Mouse (Mus musculus): ENCODE measurements at regions not wholly inside any gene's neighbourhood (a gene's known extent, or its start where the extent isn't known, plus 50 kb on each side); places are given as distances from the start of the nearest gene placed in this dataset.

DNA sequence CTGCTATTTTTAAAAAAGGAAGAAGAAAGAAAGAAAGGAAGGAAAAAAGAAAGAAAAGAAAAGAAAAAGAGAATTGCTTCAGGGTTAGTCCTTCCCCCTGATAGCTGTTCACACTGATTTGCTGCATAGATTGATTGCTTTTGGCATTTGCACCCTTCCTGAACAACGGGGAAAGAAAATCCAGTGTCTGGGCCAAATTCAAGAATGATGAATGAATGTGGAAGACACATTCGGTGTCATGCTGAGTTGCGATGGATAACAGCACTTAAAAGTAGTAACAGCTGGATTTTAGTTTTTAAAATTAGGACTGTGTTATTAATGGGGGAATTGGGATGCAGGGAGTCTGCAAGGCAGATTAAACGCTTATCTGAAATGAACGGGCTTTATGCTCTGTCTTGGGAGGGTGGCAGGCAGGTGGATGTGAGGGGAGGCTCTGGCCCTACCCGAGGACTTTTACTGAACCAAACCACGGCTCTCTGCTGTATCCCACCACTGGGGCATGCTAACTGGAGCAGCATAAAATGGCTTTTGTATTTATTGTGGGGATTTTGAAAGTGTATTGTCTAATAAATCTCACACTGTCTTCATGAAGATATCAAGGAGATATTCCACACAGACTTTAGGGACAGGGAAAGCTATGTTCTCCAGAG, 114.4 kb downstream of the Lca5 start:
- no peak overlapping the region for H3K4me3 ChIP-seq (ENCODE audit: low read depth, low read length)
- ATAC-seq, result 0 out of 2 replicates have a peak, but pooled peaks have one; percentile 51
- no peak overlapping the region for H3K9ac ChIP-seq (ENCODE audit: low read length)
- no peak overlapping the region for H3K4me2 ChIP-seq (ENCODE audit: low read length)
- DNase-seq (ENCODE audit: low spot score), result no peak
- no peaks in the 10 kb centered on the region for H3K27me3 ChIP-seq (replicated peaks; ENCODE audit: control insufficient read depth, insufficient read depth, low read length)
- 41% methylated on average over 7 of the region's 7 CpGs for WGBS
- H3K4me1 ChIP-seq (ENCODE audit: control insufficient read depth, insufficient read depth, low read length), result peaks cover 8% of the 10 kb centered on the region
- peak overlapping the region; percentile 30; the same call in 1 of the 2 replicates for H3K27ac ChIP-seq (ENCODE audit: low read depth, low read length)
- no peaks in the 10 kb centered on the region for H3K9me3 ChIP-seq (replicated peaks; ENCODE audit: control insufficient read depth, low read length)
- H3K36me3 ChIP-seq (ENCODE audit: control insufficient read depth, insufficient read depth, low read length), result no peaks in the 10 kb centered on the region

DNA sequence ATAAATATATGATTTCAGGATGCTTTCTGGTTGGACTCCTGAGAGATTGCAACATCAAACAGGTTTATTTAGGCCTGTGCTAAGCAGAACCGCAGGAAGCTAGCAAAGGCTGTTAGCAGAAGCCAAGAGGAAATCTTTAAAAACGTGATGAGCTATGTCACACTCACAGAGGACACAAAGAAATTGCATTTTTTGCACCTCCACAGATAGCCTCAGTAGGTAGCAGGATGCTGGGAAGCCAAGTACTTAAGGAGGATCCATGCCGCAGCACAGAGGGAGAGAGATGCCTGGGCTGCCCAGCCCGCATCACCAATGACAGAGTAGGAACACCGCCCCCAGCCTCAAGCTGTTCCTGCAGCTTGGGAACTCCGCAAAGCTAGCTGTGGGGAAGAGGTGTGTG, 115.0 kb downstream of the Lca5 start:
- H3K36me3 ChIP-seq (ENCODE audit: control insufficient read depth, insufficient read depth, low read length), result no peaks in the 10 kb centered on the region
- H3K27me3 ChIP-seq (replicated peaks; ENCODE audit: control insufficient read depth, insufficient read depth, low read length), result no peaks in the 10 kb centered on the region
- H3K4me2 ChIP-seq (ENCODE audit: low read length), result no peak overlapping the region
- DNase-seq (ENCODE audit: low spot score), result peak; percentile 75
- peaks cover 8% of the 10 kb centered on the region for H3K4me1 ChIP-seq (ENCODE audit: control insufficient read depth, insufficient read depth, low read length)
- ATAC-seq, result peak; percentile 95
- peak overlapping the region; percentile 35; the same call in 1 of the 2 replicates for H3K9ac ChIP-seq (ENCODE audit: low read length)
- no peak overlapping the region for H3K27ac ChIP-seq (ENCODE audit: low read depth, low read length)
- WGBS, result 11% methylated on average over 6 of the region's 6 CpGs
- H3K9me3 ChIP-seq (replicated peaks; ENCODE audit: control insufficient read depth, low read length), result no peaks in the 10 kb centered on the region
- H3K4me3 ChIP-seq (ENCODE audit: low read depth, low read length), result no peak overlapping the region

DNA sequence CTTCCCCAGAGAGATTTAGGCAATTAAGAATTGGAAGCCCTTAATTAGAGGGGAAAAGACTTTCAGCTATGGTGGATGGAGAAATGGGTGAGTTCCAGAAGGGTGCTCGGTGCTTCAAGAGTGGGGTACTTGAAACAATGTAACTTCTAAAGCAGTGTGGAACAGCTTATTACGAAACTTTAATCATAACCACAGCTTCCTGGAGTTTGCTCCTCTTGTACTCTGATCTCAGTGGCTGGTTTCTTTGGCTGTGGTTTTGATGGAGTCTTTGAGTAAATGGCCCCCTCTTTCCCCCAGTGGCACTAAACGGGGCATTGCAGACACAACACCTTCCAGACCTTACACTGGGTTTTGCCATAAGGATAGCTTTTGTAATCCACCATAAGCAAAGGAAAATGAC, 116.6 kb downstream of the Lca5 start:
- ATAC-seq, result no peak
- no peaks in the 10 kb centered on the region for H3K9me3 ChIP-seq (replicated peaks; ENCODE audit: control insufficient read depth, low read length)
- no peaks in the 10 kb centered on the region for H3K36me3 ChIP-seq (ENCODE audit: control insufficient read depth, insufficient read depth, low read length)
- no peak for DNase-seq (ENCODE audit: low spot score)
- H3K9ac ChIP-seq (ENCODE audit: low read length), result no peak overlapping the region
- no peak overlapping the region for H3K27ac ChIP-seq (ENCODE audit: low read depth, low read length)
- WGBS, result 74% methylated on average over 3 of the region's 3 CpGs
- H3K27me3 ChIP-seq (replicated peaks; ENCODE audit: control insufficient read depth, insufficient read depth, low read length), result no peaks in the 10 kb centered on the region
- peaks cover 8% of the 10 kb centered on the region for H3K4me1 ChIP-seq (ENCODE audit: control insufficient read depth, insufficient read depth, low read length)
- H3K4me3 ChIP-seq (ENCODE audit: low read depth, low read length), result no peak overlapping the region
- no peak overlapping the region for H3K4me2 ChIP-seq (ENCODE audit: low read length)

DNA sequence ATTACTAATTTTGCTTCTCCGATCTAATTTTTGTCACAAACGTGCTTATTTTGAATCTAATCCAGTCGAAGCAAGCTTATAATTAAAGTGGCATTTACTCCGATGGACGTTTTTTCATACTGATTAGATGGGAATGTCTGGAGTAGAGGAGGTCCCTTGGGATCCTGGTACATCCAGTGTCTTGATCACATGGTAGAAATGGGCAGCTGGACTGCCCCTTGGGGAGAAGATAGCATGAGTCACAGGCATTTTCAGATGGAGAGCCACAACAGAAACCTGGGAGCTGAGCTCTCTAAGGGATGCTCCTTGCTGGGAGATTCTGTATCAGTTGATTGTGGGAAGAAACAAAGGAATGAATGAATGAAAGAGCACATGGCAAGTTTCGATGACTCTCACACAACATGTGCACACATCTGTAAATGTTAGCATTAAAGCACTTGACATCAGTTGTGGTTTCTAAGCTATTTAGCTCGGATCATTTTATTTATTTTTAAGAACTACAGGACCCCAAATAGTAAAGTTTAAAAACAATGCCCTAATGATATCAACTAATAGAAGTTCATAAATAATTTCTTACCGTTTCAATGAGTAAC, 117.8 kb downstream of the Lca5 start:
- Histone ChIP-seq H3K9me3 (replicated peaks; ENCODE audit: control insufficient read depth, low read length) (no peaks in the 10 kb centered on the region), H3K27me3 (replicated peaks; ENCODE audit: control insufficient read depth, insufficient read depth, low read length) (no peaks in the 10 kb centered on the region), H3K27ac (ENCODE audit: low read depth, low read length) (no peak overlapping the region), H3K36me3 (ENCODE audit: control insufficient read depth, insufficient read depth, low read length) (no peaks in the 10 kb centered on the region), H3K9ac (ENCODE audit: low read length) (no peak overlapping the region), H3K4me2 (ENCODE audit: low read length) (no peak overlapping the region), H3K4me1 (ENCODE audit: control insufficient read depth, insufficient read depth, low read length) (peaks cover 8% of the 10 kb centered on the region), H3K4me3 (ENCODE audit: low read depth, low read length) (no peak overlapping the region)
- ATAC-seq (no peak), DNase-seq (ENCODE audit: low spot score) (no peak)
- 83% methylated on average over 8 of the region's 8 CpGs for WGBS

DNA sequence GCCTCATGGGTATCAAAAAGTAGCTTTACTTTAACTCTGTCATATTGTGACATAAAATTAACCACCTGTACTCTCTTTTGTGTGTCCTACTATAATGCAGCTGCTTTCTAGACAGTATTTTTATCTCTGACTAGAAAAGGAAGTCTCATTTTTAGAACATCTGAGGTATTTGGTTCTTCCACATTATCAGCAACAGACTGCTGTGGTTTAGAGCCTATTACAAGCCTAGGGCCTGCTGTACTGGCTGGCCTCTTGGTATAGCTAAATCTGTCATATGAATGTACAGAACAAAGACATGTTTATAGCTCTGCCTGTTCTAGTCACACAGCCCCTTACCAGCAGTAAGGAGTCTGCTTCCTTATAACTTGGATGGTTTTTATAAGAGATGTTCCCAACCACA, 119.1 kb downstream of the Lca5 start:
- no peak overlapping the region for H3K27ac ChIP-seq (ENCODE audit: low read depth, low read length)
- no peaks in the 10 kb centered on the region for H3K36me3 ChIP-seq (ENCODE audit: control insufficient read depth, insufficient read depth, low read length)
- no peak overlapping the region for H3K4me3 ChIP-seq (ENCODE audit: low read depth, low read length)
- no peak for ATAC-seq
- H3K4me2 ChIP-seq (ENCODE audit: low read length), result no peak overlapping the region
- H3K4me1 ChIP-seq (ENCODE audit: control insufficient read depth, insufficient read depth, low read length), result peaks cover 7% of the 10 kb centered on the region
- H3K27me3 ChIP-seq (replicated peaks; ENCODE audit: control insufficient read depth, insufficient read depth, low read length), result no peaks in the 10 kb centered on the region
- no peaks in the 10 kb centered on the region for H3K9me3 ChIP-seq (replicated peaks; ENCODE audit: control insufficient read depth, low read length)
- no peak overlapping the region for H3K9ac ChIP-seq (ENCODE audit: low read length)
- no peak for DNase-seq (ENCODE audit: low spot score)

DNA sequence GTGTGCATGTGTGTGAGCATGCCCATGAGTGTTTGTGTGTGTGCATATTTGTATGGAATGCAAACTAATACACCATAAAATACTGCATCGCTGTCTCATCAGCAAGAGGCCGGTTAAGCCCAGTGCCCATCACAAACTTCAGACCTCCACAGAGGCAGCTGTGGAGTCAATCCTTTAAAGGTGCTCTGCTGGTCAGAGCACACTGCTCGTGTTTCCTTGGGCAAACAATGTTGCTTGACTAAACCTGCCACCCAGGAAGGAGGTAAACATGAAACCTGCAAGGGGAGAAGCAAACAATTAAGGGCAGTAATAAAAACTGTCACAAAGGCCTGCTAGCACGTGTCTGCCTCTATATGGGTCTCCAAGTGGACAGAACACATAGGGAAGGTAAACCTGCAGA, 120.1 kb downstream of the Lca5 start:
- ATAC-seq (no peak), DNase-seq (ENCODE audit: low spot score) (no peak)
- H3K4me3 ChIP-seq (ENCODE audit: low read depth, low read length), result no peak overlapping the region
- no peaks in the 10 kb centered on the region for H3K36me3 ChIP-seq (ENCODE audit: control insufficient read depth, insufficient read depth, low read length)
- 59% methylated on average over 4 of the region's 4 CpGs for WGBS
- peaks cover 6% of the 10 kb centered on the region; the same call in 1 of the 2 replicates for H3K4me1 ChIP-seq (ENCODE audit: control insufficient read depth, insufficient read depth, low read length)
- no peak overlapping the region for H3K4me2 ChIP-seq (ENCODE audit: low read length)
- no peak overlapping the region for H3K9ac ChIP-seq (ENCODE audit: low read length)
- H3K27me3 ChIP-seq (replicated peaks; ENCODE audit: control insufficient read depth, insufficient read depth, low read length), result no peaks in the 10 kb centered on the region
- no peaks in the 10 kb centered on the region for H3K9me3 ChIP-seq (replicated peaks; ENCODE audit: control insufficient read depth, low read length)
- H3K27ac ChIP-seq (ENCODE audit: low read depth, low read length), result no peak overlapping the region

DNA sequence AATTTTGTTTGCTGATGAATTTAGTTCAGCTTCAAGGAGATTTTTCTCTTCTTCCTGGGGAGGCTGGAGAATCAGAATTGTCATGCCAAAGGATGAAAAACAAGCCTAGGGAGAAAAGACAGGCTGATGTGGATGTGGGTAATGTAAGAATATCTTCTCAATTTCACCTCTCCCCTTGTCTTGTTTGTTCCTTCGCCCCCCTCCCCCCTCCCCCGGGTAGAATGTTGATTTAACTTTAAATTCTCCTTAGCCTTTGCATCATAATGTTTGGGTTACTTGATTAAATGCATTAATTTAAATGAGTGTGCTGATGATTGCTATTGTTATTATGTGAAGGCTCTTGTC, 124.1 kb downstream of the Lca5 start:
- Histone ChIP-seq H3K4me3 (ENCODE audit: low read depth, low read length) (no peak overlapping the region), H3K36me3 (ENCODE audit: control insufficient read depth, insufficient read depth, low read length) (no peaks in the 10 kb centered on the region), H3K27me3 (replicated peaks; ENCODE audit: control insufficient read depth, insufficient read depth, low read length) (no peaks in the 10 kb centered on the region), H3K4me1 (ENCODE audit: control insufficient read depth, insufficient read depth, low read length) (peaks cover 5% of the 10 kb centered on the region; the same call in 1 of the 2 replicates), H3K4me2 (ENCODE audit: low read length) (peak overlapping the region; percentile 8; the same call in 1 of the 2 replicates), H3K9ac (ENCODE audit: low read length) (no peak overlapping the region), H3K27ac (ENCODE audit: low read depth, low read length) (peak overlapping the region; percentile 10; the same call in 1 of the 2 replicates), H3K9me3 (replicated peaks; ENCODE audit: control insufficient read depth, low read length) (no peaks in the 10 kb centered on the region)
- 59% methylated on average over 2 of the region's 2 CpGs for WGBS
- DNase-seq (ENCODE audit: low spot score) (no peak), ATAC-seq (peak; percentile 36; the same call in 1 of the 2 replicates)

DNA sequence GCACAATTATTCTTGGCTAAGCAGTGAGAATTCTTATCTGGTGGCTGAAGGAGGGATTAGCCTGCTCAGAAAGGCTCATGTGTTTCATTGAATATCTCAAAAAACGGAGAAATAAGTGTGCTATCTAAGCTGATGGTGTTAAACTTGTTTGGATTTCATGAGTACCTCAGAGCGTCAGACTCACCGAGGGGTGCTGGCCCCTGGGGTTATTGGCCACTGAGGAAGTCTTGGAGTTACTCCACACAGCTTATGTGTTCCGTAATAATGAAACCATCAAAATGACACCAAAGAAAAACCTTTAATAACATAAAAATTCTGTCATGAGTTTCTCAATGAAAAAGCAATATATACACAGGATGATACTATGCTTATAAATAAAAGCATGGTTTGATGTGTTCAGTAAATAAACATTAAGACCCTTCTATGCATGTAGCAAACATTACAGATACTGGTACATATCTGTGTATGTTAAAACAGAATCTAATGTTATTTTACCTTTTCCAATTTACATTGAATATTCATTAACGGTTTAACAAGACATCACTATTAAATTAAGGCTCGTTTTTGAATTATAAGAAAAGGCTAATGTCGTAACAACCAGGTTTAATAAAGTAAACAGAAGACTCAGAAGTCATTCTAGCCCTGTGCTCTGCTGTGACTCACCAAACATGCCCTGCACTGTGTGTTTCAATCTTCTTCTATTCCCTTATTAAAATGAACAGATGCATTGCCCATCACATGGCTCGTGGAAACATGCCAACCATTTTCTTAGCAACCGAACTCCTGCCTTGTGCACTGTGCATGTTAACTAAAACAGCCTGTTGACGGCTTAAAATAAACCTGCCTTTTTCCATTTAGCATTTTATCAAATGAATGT, 124.7 kb downstream of the Lca5 start:
- WGBS, result 52% methylated on average over 10 of the region's 10 CpGs
- ATAC-seq (peak; percentile 94), DNase-seq (ENCODE audit: low spot score) (peak; percentile 94)
- Histone ChIP-seq H3K36me3 (ENCODE audit: control insufficient read depth, insufficient read depth, low read length) (no peaks in the 10 kb centered on the region), H3K9me3 (replicated peaks; ENCODE audit: control insufficient read depth, low read length) (no peaks in the 10 kb centered on the region), H3K4me3 (ENCODE audit: low read depth, low read length) (no peak overlapping the region), H3K9ac (ENCODE audit: low read length) (no peak overlapping the region), H3K4me1 (ENCODE audit: control insufficient read depth, insufficient read depth, low read length) (peaks cover 5% of the 10 kb centered on the region; the same call in 1 of the 2 replicates), H3K27me3 (replicated peaks; ENCODE audit: control insufficient read depth, insufficient read depth, low read length) (no peaks in the 10 kb centered on the region), H3K27ac (ENCODE audit: low read depth, low read length) (peak overlapping the region; percentile 24; the same call in 1 of the 2 replicates), H3K4me2 (ENCODE audit: low read length) (peak overlapping the region; percentile 8; the same call in 1 of the 2 replicates)
